Mouse (Mus musculus) right cerebral cortex, postnatal 4 days (tissue): Measurements from ENCODE around the gene Nrp2.

Source experiments
- DNase-seq: peaks from one replicate; pipeline ENCODE4 v3.0.0-alpha.2; 2022

Gene Nrp2

DNA sequence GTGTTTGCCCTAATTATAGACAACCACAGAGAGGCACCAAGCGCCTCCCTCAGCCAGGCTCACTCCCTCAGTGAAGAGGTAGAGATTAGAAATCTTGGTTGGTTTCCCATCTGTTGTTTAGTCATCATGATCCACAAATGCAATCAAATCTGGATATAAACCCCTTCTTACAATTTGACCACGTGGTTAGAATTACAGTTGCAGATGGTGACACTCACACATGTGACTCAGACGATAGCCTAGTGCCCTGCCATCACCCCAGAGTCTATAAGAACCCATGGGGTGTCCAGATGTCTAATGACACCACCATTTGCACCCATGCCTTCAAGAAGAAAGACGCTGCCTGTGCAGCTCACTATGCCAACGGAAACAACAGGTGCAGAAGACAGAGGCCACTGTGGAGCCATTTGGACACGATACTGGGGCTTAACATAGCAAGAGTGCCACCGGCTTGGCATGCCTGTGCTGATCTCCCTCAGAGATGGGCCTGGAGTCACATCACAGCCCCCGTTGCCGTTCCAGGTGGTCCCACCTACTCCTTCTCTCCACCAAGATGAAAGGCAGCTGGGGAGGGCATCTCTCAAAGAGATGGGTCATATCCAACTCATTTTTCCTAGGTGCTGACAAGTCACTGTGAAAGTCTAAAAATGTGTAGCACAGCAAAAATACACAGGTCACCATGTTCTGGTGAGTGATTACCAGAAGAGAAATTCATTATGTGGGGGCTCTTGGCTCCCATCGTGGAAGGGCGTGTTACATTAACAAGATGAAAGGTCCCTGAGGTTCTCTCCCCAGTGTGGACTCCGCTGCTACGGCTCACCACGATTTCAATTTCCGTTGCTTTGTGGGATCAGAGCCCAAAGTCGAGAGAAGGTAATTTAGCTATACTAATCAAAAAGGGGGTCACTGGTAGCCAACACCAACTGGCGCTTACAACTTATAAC, 123.0 kb downstream of the Nrp2 start:
- no peak for DNase-seq

GRCm38 (mm10) chr1:62827316-62827715, 124.2 kb downstream of the Nrp2 start:
- DNase-seq, result no peak

DNA sequence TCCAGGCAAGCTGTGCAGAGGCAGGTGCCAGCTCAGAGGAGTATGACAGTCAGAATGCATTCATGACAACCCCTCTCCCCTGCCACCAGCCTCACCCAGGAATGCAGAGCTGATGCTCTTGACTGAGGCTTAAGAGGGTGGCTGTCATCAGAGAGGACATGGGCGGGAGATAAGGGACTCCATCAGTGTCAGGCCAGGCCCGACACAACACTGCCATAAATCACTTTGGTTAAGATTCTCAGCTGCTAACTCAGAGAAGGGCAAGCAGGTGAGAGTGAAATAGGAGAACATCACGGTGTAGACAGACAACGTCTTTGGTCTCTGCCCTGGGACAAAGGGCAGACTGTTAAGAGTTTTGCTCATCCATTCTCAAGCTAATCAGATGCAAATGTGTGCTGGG, 125.1 kb downstream of the Nrp2 start:
- no peak for DNase-seq

DNA sequence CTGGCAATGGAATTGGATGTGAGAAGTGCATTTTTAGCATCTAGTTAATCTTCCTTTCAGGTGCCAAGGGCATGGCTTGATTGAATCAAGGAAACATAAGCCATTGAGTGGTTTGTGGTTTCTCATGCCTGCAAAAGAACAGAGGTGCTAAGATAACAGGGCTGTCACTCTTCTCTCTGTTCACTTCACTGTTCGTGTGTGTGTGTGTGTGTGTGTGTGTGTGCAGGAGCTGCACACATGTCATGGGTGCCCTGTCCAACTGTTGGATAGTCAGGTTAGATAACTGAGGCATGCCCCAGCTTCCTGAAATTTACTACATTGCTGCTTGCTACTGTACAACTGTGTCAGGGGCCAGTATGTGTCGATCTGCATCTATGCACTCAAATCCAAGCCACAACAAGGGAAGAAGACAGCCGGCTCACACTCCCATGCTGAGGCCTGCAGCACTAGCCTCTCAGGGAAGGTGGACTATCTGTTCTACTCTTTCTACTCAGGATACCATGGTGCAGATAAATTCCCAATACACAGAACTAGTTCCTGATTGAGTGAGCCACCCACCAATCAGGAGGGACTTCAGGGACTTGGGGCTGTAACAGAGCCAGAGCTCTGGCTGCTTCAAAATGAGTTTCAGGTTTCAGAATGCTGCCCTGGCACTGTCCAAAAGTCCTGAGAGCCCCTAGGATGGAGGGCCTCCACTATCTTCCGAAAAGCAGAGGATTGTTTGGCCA, 126.8 kb downstream of the Nrp2 start:
- no peak for DNase-seq

DNA sequence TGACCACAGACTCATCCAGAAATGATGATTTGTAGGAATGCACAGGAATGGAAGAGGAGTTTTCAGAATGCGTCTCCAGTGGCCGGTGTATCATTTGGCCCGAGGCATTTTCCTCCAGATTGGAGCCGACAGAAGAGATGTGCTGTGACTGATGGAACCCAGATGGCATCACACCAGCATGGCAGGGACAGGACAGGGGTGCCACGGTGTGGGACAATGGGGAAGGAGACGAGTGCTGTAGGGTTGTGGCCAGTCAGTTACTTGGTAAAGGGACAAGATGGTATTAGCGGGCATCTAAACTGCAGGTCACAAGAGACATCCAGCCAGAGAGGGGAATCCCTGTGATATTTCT, 127.3 kb downstream of the Nrp2 start:
- no peak for DNase-seq

DNA sequence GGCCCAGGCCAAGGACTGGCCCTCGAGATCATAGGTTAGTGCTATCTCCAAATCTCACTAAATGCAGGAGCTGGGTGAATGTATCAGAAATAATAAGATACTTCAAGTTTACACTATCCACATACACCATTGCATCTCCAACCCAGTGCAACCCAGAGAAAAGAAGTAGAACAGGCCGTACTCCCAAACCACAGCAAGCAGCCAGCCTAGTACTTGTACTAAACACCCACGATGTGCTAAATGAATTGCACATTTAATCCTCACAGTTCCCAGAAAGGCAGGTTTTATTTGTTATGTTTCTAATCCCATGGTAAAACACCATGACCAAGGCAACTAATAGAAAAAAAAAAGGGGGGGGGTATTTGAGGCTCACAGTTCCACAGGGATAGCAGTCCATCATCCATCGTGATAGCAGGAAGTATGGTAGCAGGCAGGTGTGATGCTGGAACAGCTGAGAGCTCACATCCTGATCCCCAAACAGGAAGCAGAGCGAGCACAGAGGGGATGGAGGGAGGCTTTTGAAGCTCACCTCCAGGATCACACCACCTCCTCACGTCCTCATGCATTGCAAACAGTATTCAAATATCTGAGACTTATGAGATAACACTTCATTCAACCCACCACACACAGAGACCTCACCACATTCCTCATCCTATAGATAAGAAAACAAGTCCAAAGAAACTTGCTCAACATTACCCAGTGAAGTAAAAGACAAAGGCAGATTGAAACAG, 128.8 kb downstream of the Nrp2 start:
- DNase-seq, result no peak

GRCm38 (mm10) chr1:62833356-62833755, 130.3 kb downstream of the Nrp2 start:
- no peak for DNase-seq

- DNase-seq, result no peak
These were observed 131.5 kb downstream of the Nrp2 start for GRCm38 (mm10) chr1:62834443-62835185.

DNA sequence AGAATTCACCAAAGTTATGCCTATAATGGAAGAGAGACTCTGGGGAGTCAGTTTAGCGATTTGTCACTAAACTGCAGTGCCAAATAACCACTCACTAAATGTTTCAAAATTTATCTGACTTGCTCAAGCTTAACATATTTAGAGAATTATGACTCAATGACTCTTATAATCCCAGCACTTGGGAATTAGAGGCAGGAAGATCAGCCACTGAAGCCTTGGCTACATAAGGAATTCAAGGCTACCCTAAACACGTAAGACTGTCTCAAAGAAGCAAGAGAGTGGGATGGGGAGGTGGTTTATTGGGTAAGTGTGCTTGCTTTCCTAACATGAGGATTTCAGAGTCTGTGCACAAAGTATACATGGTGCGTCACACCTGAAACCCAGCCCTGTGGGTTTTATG, 135.0 kb downstream of the Nrp2 start:
- DNase-seq, result no peak

GRCm38 (mm10) chr1:62838631-62839030, 135.5 kb downstream of the Nrp2 start:
- no peak for DNase-seq

DNA sequence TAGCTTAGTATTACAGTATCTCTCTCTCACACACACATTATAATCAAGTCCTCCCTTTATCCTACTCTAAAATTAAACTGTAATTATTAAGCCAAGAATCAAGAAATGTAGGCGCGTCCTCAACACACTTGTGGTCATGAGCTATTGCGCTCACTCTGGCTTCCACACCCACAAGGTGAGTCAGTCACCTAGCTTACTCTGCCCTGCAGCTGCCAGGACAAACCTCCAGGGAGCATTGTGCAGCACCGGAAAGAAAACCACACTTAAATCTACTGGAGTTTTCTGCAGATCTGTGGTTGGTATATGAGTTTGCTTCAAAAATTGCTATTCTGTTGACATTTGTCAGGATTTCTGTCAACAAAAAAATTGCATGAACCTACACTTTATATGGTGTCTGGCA, 140.1 kb downstream of the Nrp2 start:
- no peak for DNase-seq

- no peak for DNase-seq
These were observed 148.2 kb downstream of the Nrp2 start for GRCm38 (mm10) chr1:62850990-62851940.

- no peak for DNase-seq
These were observed 150.3 kb downstream of the Nrp2 start for GRCm38 (mm10) chr1:62853362-62853761.

DNA sequence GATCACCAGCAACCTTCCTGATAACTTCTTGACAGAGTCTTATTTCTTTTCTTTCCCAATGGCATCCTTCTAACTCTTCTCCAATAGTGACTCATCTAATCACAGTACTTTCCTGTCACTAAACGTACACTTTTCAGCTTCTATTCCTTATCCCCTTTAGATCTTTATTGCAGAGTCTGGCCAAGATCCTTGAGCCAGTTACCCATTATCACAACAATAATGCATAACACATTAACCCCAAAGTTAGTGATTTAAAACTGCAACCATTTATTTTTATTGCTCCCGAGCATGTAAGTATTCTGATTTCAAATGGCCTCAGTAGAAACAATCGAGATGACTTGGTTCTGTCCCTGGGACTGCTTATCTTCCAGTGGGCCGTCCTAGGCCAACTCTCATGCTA, 150.9 kb downstream of the Nrp2 start:
- DNase-seq, result no peak

GRCm38 (mm10) chr1:62859098-62859497, 156.0 kb downstream of the Nrp2 start:
- no peak for DNase-seq

DNA sequence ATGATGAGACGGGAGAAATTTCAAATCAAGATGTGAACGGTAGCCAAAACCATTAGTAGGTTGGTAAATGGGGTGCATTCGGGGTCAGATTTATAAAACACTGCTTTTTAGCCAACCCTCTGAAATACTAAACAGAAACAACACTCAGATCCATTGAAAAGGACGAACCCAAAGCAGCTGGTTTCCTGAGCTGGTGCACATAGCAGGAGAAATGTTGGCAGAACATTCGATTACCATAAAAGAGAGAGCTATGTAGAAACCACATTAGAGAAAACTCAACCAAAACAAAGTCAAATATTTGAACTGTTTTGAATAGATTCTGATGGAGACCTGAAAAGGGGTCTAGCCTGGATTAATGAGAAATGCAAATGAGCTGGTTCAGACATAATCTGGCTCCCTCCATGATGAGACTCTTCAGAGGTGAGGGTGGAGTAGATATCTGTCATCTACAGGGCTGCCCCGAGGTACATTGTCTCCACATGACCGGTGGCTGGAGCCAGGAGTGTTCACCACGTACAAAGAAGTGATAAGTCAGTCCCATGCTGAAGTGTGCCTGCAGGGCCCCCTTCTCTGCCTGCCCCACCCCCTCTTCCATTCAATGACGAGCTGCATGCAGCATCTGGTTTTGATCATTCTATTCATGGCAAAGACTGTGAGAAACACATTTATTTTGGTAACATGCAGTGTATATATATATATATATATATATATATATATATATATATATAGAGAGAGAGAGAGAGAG, 156.6 kb downstream of the Nrp2 start:
- DNase-seq, result no peak

DNA sequence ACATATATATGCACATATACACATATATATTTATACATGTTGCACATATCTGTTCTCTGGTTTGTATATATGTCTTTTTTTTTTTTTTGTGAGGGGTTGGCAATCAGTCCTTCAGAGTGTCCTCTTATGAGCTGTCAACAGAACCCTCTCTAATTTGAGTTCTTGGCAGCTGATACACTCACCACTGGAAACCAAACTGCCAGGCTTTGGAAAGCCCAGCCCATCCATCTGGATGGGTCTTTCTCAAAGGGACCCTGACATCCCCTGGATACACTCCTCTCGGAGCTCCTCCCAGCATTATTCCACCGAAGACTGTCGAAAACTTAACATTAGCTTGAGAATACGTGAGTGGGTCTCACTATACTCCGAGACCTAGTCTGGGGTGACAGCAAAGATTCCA, 157.2 kb downstream of the Nrp2 start:
- DNase-seq, result no peak

DNA sequence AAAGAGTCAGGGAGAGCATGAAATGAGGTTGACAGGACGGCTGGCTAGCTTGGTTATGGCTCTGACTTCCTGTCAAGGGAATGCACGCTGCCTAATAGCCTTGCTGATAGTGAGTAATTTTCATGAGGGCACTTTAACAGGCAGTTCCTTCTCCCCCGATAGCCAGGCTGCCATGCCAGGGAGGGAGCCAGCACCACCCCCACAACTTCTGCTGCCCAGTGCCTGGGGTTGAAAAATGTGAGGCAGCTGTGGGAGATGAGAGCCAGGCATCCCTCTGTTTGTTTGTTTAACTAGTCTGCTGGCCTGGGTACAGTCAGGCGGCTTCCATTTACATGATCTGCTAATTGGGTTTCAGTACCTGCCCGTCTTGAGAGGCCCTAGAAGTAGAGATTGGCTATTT, 157.7 kb downstream of the Nrp2 start:
- no peak for DNase-seq
